Mouse (Mus musculus): ENCODE measurements at regions not wholly inside any gene's neighbourhood (a gene's known extent, or its start where the extent isn't known, plus 50 kb on each side); places are given as distances from the start of the nearest gene placed in this dataset.

DNA sequence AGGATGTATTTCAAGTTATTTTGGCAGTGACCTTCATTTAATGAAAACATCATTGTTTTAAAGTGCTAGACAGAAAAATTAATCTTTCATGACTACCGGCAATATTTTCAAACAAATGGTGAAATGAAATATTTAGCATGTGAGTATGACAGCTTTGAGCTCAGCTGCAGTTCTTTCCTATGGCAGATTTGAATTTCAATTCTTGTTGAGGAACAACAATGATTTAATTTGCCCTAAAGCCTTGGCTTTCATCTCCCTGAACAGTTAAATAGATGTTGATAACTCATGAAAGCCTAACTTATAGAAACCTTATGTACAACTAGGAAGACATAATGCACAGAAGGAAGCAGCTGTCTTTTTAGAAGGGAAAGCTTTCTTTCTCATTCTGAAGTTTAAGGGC, 235.5 kb upstream of the Luzp2 start:
- Histone ChIP-seq H3K4me1 (ENCODE audit: control insufficient read depth in 1 of 2, insufficient read depth in 2 of 2, low read length in 2 of 2) (no peaks in the 10 kb centered on the region), H3K4me3 (ENCODE audit: control insufficient read depth in 1 of 2, insufficient read depth in 1 of 2, low read depth in 2 of 2, low read length in 2 of 2) (no peak overlapping the region), H3K9me3 (replicated peaks; ENCODE audit: insufficient read depth, low read length) (no peaks in the 10 kb centered on the region), H3K27ac (ENCODE audit: control insufficient read depth, low read depth, low read length) (no peak overlapping the region), H3K9ac (ENCODE audit: control insufficient read depth, low read depth, low read length, poor library complexity, severe bottlenecking) (no peak overlapping the region), H3K36me3 (ENCODE audit: control insufficient read depth in 1 of 2, insufficient read depth in 2 of 2, low read length in 2 of 2) (no peaks in the 10 kb centered on the region), H3K27me3 (ENCODE audit: control insufficient read depth in 1 of 2, insufficient read depth in 2 of 2, low read length in 2 of 2) (no peaks in the 10 kb centered on the region), H3K79me2 (ENCODE audit: control insufficient read depth, insufficient read depth, low read length, poor library complexity) (no peaks in the 10 kb centered on the region)
- TF ChIP-seq RAD21 (IDR thresholded peaks at IDR 0.05; ENCODE audit: low read depth, low read length) (no peak), ZKSCAN1 (IDR thresholded peaks at IDR 0.05; ENCODE audit: low read depth, low read length) (no peak), EP300 (IDR thresholded peaks at IDR 0.05; ENCODE audit: low read depth in 1 of 2, low read length in 2 of 2) (no peak), JUND (IDR thresholded peaks at IDR 0.05; ENCODE audit: low read depth, low read length) (no peak), USF1 (IDR thresholded peaks at IDR 0.05; ENCODE audit: low read depth, low read length) (no peak)
- no peak for DNase-seq (ENCODE audit: low read depth, low spot score)

- H3K79me2 ChIP-seq (ENCODE audit: control insufficient read depth, insufficient read depth, low read length, poor library complexity): no peaks in the 10 kb centered on the region
- no peak overlapping the region for H3K27ac ChIP-seq (ENCODE audit: control insufficient read depth, low read depth, low read length)
Measured at GRCm38 (mm10) chr7:54622436-54622835, 212.9 kb upstream of the Luzp2 start.

GRCm38 (mm10) chr7:54633930-54634329, 201.4 kb upstream of the Luzp2 start:
- Histone ChIP-seq H3K4me1 (ENCODE audit: control insufficient read depth in 1 of 2, insufficient read depth in 2 of 2, low read length in 2 of 2) (no peaks in the 10 kb centered on the region), H3K4me3 (ENCODE audit: control insufficient read depth in 1 of 2, insufficient read depth in 1 of 2, low read depth in 2 of 2, low read length in 2 of 2) (no peak overlapping the region), H3K27me3 (ENCODE audit: control insufficient read depth in 1 of 2, insufficient read depth in 2 of 2, low read length in 2 of 2) (no peaks in the 10 kb centered on the region), H3K27ac (ENCODE audit: control insufficient read depth, low read depth, low read length) (no peak overlapping the region), H3K9ac (ENCODE audit: control insufficient read depth, low read depth, low read length, poor library complexity, severe bottlenecking) (no peak overlapping the region), H3K36me3 (ENCODE audit: control insufficient read depth in 1 of 2, insufficient read depth in 2 of 2, low read length in 2 of 2) (no peaks in the 10 kb centered on the region), H3K79me2 (ENCODE audit: control insufficient read depth, insufficient read depth, low read length, poor library complexity) (no peaks in the 10 kb centered on the region), H3K9me3 (replicated peaks; ENCODE audit: insufficient read depth, low read length) (no peaks in the 10 kb centered on the region)
- TF ChIP-seq ELF1 (IDR thresholded peaks at IDR 0.05; ENCODE audit: low read depth, low read length) (no peak), MEF2A (IDR thresholded peaks at IDR 0.05; ENCODE audit: extremely low read depth, insufficient replicate concordance, low read depth, low read length, poor library complexity, severe bottlenecking) (no peak), SMC3 (IDR thresholded peaks at IDR 0.05; ENCODE audit: low read depth, low read length) (no peak), GATA1 (IDR thresholded peaks at IDR 0.05; ENCODE audit: low read depth, low read length) (no peak), POLR2AphosphoS5 (IDR thresholded peaks at IDR 0.05; ENCODE audit: borderline replicate concordance, low read depth, low read length) (no peak), MAZ (IDR thresholded peaks at IDR 0.05; ENCODE audit: low read depth, low read length) (no peak), ZMIZ1 (IDR thresholded peaks at IDR 0.05; ENCODE audit: low read depth, low read length) (no peak), MYB (IDR thresholded peaks at IDR 0.05; ENCODE audit: low read depth, low read length) (no peak), BHLHE40 (IDR thresholded peaks at IDR 0.05; ENCODE audit: borderline replicate concordance, low read depth, low read length) (no peak), MYC (IDR thresholded peaks at IDR 0.05; ENCODE audit: low read depth, low read length) (no peak), ZKSCAN1 (IDR thresholded peaks at IDR 0.05; ENCODE audit: low read depth, low read length) (no peak), KAT2A (conservative IDR thresholded peaks at IDR 0.05; ENCODE audit: low read depth, low read length) (no peak), MXI1 (IDR thresholded peaks at IDR 0.05; ENCODE audit: low read depth, low read length) (no peak), RAD21 (IDR thresholded peaks at IDR 0.05; ENCODE audit: low read depth, low read length) (no peak), TAL1 (IDR thresholded peaks at IDR 0.05; ENCODE audit: low read length) (no peak), CTCF (IDR thresholded peaks at IDR 0.05 in 2 of 3, conservative IDR thresholded peaks at IDR 0.05 in 1 of 3; ENCODE audit: control insufficient read depth in 1 of 3, insufficient read depth in 1 of 3, low read depth in 2 of 3, low read length in 3 of 3, poor library complexity in 1 of 3, severe bottlenecking in 1 of 3) (no peak)
- DNase-seq (ENCODE audit: low read depth, low spot score): no peak

More at GRCm38 (mm10) chr7:54622436-54622835, 212.9 kb upstream of the Luzp2 start:
- no peak overlapping the region for H3K9ac ChIP-seq (ENCODE audit: control insufficient read depth, low read depth, low read length, poor library complexity, severe bottlenecking)
- no peak for TF ChIP-seq POLR2AphosphoS2 (IDR thresholded peaks at IDR 0.05; ENCODE audit: low read length)
- H3K4me1 ChIP-seq (ENCODE audit: control insufficient read depth in 1 of 2, insufficient read depth in 2 of 2, low read length in 2 of 2): no peaks in the 10 kb centered on the region
- no peaks in the 10 kb centered on the region for H3K27me3 ChIP-seq (ENCODE audit: control insufficient read depth in 1 of 2, insufficient read depth in 2 of 2, low read length in 2 of 2)
- no peaks in the 10 kb centered on the region for H3K9me3 ChIP-seq (replicated peaks; ENCODE audit: insufficient read depth, low read length)
- no peak overlapping the region for H3K4me3 ChIP-seq (ENCODE audit: control insufficient read depth in 1 of 2, insufficient read depth in 1 of 2, low read depth in 2 of 2, low read length in 2 of 2)
- DNase-seq (ENCODE audit: low read depth, low spot score): no peak
- H3K36me3 ChIP-seq (ENCODE audit: control insufficient read depth in 1 of 2, insufficient read depth in 2 of 2, low read length in 2 of 2): no peaks in the 10 kb centered on the region
